Mouse (Mus musculus) liver, embryonic 14.5 days (tissue): ENCODE results near the gene Ttc30b. TPM values are rescaled to one million over a fixed set of nuclear protein-coding genes. Genes with fewer than 3 reads are reported as not detected.
A peak's percentile ranks its signal among the peaks of the same experiment; 100 is the strongest.
"Not testable (repeated sequence)": the region's sequence is repeated elsewhere in the genome, so short reads cannot be mapped to it uniquely, and the experiment has no call there.

ENCODE experiments used
- ATAC-seq: fragments of 200-750 bp; cut with Nextera tagmentation; 2 replicates; pipeline ENCODE4 v1.8.0; 2017; ENCODE audit warnings: moderate number of reproducible peaks, mild to moderate bottlenecking, moderate library complexity; ENCODE audit not compliant: insufficient read depth
- DNase-seq, 3 experiments: peaks; one replicate each; pipeline ENCODE4 v3.0.0-alpha.2; 2012 to 2013; ENCODE audit warnings: low read depth in 3 of 3, low spot score in 3 of 3
- H3K27ac ChIP-seq: fragments of 300-500 bp; sonication (generic); 2 replicates; pipeline ENCODE4 v1.5.1; 2014; ENCODE audit warnings: moderate library complexity, mild to moderate bottlenecking, control low read depth, inconsistent platforms
- H3K27me3 ChIP-seq: fragments of 300-500 bp; sonication (generic); 2 replicates; pipeline ENCODE4 v1.6.1; 2014; ENCODE audit warnings: mild to moderate bottlenecking, low read length, moderate library complexity; ENCODE audit not compliant: control insufficient read depth, insufficient read depth
- H3K36me3 ChIP-seq: fragments of 300-500 bp; sonication (generic); replicated peaks from 2 replicates; pipeline ENCODE4 v1.6.1; 2014; ENCODE audit warnings: low read depth; ENCODE audit not compliant: control insufficient read depth, insufficient read depth
- H3K4me1 ChIP-seq, 2 experiments: fragments of 200-500 bp in 1 of 2; fragments of 300-500 bp in 1 of 2; sonication (generic) in 1 of 2; replicated peaks; 2 replicates each; pipeline ENCODE4 v1.6.1; 2012 to 2014; ENCODE audit warnings: antibody characterized with exemption in 1 of 2, inconsistent platforms in 1 of 2, low read length in 1 of 2; ENCODE audit not compliant: control insufficient read depth in 2 of 2, insufficient read depth in 2 of 2
- H3K4me2 ChIP-seq: fragments of 300-500 bp; sonication (generic); 2 replicates; pipeline ENCODE4 v1.6.1; 2014; ENCODE audit warnings: low read depth, mild to moderate bottlenecking, control low read depth, moderate library complexity
- H3K4me3 ChIP-seq, 2 experiments: fragments of 200-500 bp in 1 of 2; fragments of 300-500 bp in 1 of 2; sonication (generic) in 1 of 2; 2 replicates each; pipeline ENCODE4 v1.5.1; 2012 to 2014; ENCODE audit warnings: low read depth in 2 of 2, low read length in 2 of 2, mild to moderate bottlenecking in 2 of 2, control low read depth in 1 of 2, inconsistent platforms in 1 of 2, moderate library complexity in 1 of 2; ENCODE audit not compliant: insufficient read depth in 1 of 2
- H3K9ac ChIP-seq: fragments of 300-500 bp; sonication (generic); replicated peaks from 2 replicates; pipeline ENCODE4 v1.6.1; 2014; ENCODE audit warnings: mild to moderate bottlenecking, control low read depth, moderate library complexity
- H3K9me3 ChIP-seq: fragments of 300-500 bp; sonication (generic); 2 replicates; pipeline ENCODE4 v1.6.1; 2016; ENCODE audit warnings: low read length, mixed read lengths; ENCODE audit not compliant: control insufficient read depth
- CTCF ChIP-seq: IDR thresholded peaks from 2 replicates; pipeline ENCODE4 v1.5.1; 2016; ENCODE audit warnings: antibody characterized with exemption, low read depth, control low read depth
- EP300 ChIP-seq: IDR thresholded peaks from 2 replicates; pipeline ENCODE4 v1.6.1; 2016; ENCODE audit warnings: antibody characterized with exemption, low read depth
- WGBS: fragments of 180-500 bp; shearing (Covaris S2); extraction: QIAGEN DNeasy Blood & Tissue Kit; methylation state at CpG from one replicate; pipeline ENCODE4 v1.1.7; 2014; ENCODE audit not compliant: insufficient replicate concordance; 5-methylcytosine and 5-hydroxymethylcytosine counted together
- polyA plus RNA-seq, 2 experiments: library from polyadenylated mRNA; depleted of rRNA in 1 of 2; stranded (reverse) in 1 of 2; unstranded in 1 of 2; fragments of >200 nt; fragmentation: Nextera tagmentation in 1 of 2; extraction: Ambion mirVana in 1 of 2; gene quantifications; 2 replicates each; pipeline versions ENCODE4 v1.2.1 to v1.2.3; 2012 to 2014

Gene Ttc30b
- polyA plus RNA-seq, 2 experiments = 0.58 to 0.69 TPM

GRCm38 (mm10) chr2:75950685-75951084 is 12.3 kb upstream of the Ttc30b start:
- ATAC-seq = no peak
- H3K9ac ChIP-seq = no peak overlapping the region
- H3K27me3 ChIP-seq = no peaks in the 10 kb centered on the region
- no peaks in the 10 kb centered on the region for H3K9me3 ChIP-seq
- no peak overlapping the region for H3K4me3 ChIP-seq
- no peak overlapping the region for H3K4me2 ChIP-seq
- WGBS = 64% methylated on average over 8 of the region's 8 CpGs
- no peak overlapping the region for H3K27ac ChIP-seq
- no peaks in the 10 kb centered on the region for H3K36me3 ChIP-seq
- no peaks in the 10 kb centered on the region for H3K4me1 ChIP-seq
- DNase-seq = no peak
- TF ChIP-seq EP300 (no peak), CTCF (no peak)

DNA sequence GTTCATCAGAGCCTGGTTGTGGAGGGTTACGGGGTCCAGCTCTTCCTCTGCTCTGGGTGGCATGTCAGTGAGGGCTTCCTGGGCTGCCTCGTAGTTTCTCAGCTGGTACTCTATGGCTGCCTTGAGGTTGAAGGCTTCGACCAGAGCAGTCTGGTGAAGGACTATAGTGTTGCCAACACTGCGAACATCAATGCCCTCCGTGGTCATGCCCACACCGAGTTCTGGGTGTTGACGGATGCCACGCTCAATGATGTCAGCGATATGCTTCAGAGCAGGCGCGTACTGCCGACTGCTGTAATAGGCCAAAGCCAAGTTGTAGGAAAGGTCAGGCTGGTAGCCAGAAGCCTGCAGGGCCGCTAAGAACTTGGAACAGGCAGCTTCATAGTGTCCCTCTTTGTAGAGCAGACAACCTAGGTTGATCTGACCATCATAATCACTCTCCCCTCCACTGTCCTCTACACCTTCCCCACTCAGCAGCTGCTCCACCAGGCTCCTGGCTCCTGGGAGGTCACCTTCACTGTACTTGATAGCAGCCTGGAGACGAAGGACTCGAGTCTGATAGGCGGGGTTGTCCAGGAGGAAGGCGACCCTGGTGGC is 767 bp downstream of the Ttc30b start:
- WGBS = 72% methylated on average over 14 of the region's 17 CpGs
- Histone ChIP-seq H3K4me2 (peak overlapping the region; percentile 83), H3K4me3 (peak overlapping the region; percentile 70 to 93)
- H3K9me3 ChIP-seq, H3K27ac ChIP-seq, DNase-seq, H3K27me3 ChIP-seq, H3K4me1 ChIP-seq, H3K36me3 ChIP-seq, ATAC-seq, H3K9ac ChIP-seq: not testable (repeated sequence)

DNA sequence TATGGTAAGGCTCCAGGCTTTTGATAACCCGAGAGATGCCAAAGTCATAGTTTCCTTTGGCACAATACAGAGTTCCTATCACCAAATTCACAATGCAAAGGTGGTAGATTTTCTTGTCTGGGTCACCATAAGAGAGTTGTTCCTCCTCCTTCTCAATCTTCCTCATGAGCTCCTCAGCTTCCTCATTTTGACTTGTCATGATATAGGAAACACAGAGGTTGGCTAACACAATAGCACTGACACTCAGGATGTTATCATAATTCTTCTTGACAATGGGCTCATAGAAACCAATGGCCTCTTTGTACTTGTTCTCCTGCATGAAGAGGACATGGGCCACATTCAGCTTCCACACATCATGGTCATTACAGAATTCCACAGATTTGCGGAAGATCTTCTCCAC is 1.7 kb downstream of the Ttc30b start:
- not testable (repeated sequence) for H3K27ac ChIP-seq, DNase-seq, H3K4me2 ChIP-seq, H3K27me3 ChIP-seq, H3K4me3 ChIP-seq, H3K9me3 ChIP-seq, H3K4me1 ChIP-seq, ATAC-seq, H3K9ac ChIP-seq, H3K36me3 ChIP-seq
- 76% methylated on average over 2 of the region's 2 CpGs for WGBS

- no peak for ATAC-seq
- no peaks in the 10 kb centered on the region for H3K9me3 ChIP-seq
Observed at GRCm38 (mm10) chr2:75933541-75933940, 4.8 kb downstream of the Ttc30b start.

DNA sequence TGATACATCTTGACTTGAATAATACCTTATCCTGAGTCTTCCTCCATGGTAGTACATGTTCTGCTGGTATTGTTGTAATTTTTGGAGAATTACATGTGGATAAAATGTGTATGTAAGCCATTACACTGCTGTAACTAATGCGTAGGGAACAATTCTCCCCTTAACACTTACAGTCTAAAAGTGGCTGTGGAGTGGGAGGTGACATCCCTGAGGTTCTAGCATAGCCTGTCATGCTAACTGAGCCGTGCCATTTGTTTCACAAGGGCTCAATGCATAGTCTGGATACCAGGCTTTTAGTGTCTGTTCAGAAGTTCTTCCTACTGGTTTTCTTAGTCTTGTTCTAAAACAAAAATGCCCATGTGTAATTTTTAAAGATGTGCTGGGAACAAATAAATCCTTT is 7.4 kb downstream of the Ttc30b start:
- H3K4me2 ChIP-seq = no peak overlapping the region
- 80% methylated on average over 2 of the region's 2 CpGs for WGBS

More at GRCm38 (mm10) chr2:75933541-75933940, 4.8 kb downstream of the Ttc30b start:
- H3K9ac ChIP-seq = no peak overlapping the region
- H3K27me3 ChIP-seq = no peaks in the 10 kb centered on the region
- TF ChIP-seq CTCF = no peak
- TF ChIP-seq EP300 = no peak
- H3K4me3 ChIP-seq = no peak overlapping the region
- no peak overlapping the region for H3K27ac ChIP-seq
- peaks cover 0 to 2% of the 10 kb centered on the region in 2 experiments; a peak in 1 of 4 replicates for H3K4me1 ChIP-seq
- H3K36me3 ChIP-seq = no peaks in the 10 kb centered on the region; the same call in 1 of the 2 replicates
- no peak for DNase-seq
- 52% methylated on average over 7 of the region's 7 CpGs for WGBS
- H3K4me2 ChIP-seq = no peak overlapping the region

More for the DNA sequence above, 7.4 kb downstream of the Ttc30b start:
- Histone ChIP-seq H3K9me3 (no peaks in the 10 kb centered on the region), H3K9ac (no peak overlapping the region), H3K36me3 (peaks cover 6% of the 10 kb centered on the region; the same call in 1 of the 2 replicates), H3K4me3 (no peak overlapping the region), H3K27ac (no peak overlapping the region), H3K4me1 (no peaks in the 10 kb centered on the region), H3K27me3 (no peaks in the 10 kb centered on the region)
- TF ChIP-seq CTCF (no peak), EP300 (no peak)
- DNase-seq (no peak), ATAC-seq (no peak)
